Comparison of ENCODE assay signal across 18 mouse cellular contexts in the genomic region with DNA sequence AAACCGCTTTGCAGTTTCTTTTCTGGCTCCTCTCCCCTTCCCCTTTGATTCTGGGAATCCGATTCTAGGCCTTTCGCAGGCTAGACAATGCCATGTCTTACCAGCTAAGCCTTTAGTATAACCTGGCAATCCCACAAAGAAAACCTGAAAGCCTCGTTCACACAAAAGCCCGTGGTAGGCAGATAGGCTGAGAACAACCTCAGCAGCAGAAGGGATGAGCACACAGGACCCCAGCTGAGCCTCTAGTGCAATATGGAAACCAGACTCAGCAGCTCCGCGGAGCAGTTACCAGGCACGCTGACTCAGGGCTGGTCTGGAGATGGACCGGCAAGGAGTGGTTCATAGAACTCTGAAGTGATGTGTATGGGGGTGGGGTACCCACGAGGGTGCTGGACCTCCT. TPM values are rescaled to one million over a fixed set of nuclear protein-coding genes. Genes with fewer than 3 reads are reported as not detected.
DNase-seq lines count a peak whose midpoint lies in the region; ATAC-seq lines count a peak whose summit lies in the region.
"Had no signal": no experiment of that assay in that cellular context is flagged by ENCODE, and none has a peak within 500 bp of the region (broad histone marks: within the 10 kb centered on the region; RNA-seq: fewer than 3 reads in every experiment).

No protein-coding gene starts in this region.

- no peaks in the 10 kb centered on the region for H3K9me3 ChIP-seq in forebrain, embryonic 13.5 days (replicated peaks)
- no peaks in the 10 kb centered on the region for H3K9me3 ChIP-seq in midbrain, embryonic 12.5 days
- H3K9me3 ChIP-seq: neural tube, embryonic 12.5 days had no signal

- DNase-seq in ES-CJ7 (ENCODE audit: low read depth, low spot score) (peak; percentile 70), R1 (ENCODE audit: low read depth, low spot score) (peak; percentile 61)
- no peak for DNase-seq in adrenal gland, postnatal 4 days (ENCODE audit: low spot score in 2 of 2)
- no peak for DNase-seq in spleen, postnatal 10 days (ENCODE audit: low spot score in 2 of 2)
- DNase-seq in neural tube, embryonic 10.5 days (ENCODE audit: extremely low spot score, low spot score) = no peak
- DNase-seq: cerebellum, adult 9-10 months; gastrocnemius, postnatal 10 days; kidney, adult 18-20 months; left cerebral cortex, postnatal 4 days; lung, adult 2 months; retina, postnatal 1 day had no signal

- peak overlapping the region; percentile 41; the same call in 1 of the 2 replicates for H3K9ac ChIP-seq in forebrain, embryonic 13.5 days
- no peak overlapping the region for H3K9ac ChIP-seq in midbrain, embryonic 12.5 days (replicated peaks)
- H3K9ac ChIP-seq: neural tube, embryonic 12.5 days had no signal

- peaks cover 16% of the 10 kb centered on the region for H3K4me1 ChIP-seq in forebrain, embryonic 13.5 days
- peaks cover 10% of the 10 kb centered on the region for H3K4me1 ChIP-seq in midbrain, embryonic 12.5 days

- peak overlapping the region; percentile 59 for H3K27ac ChIP-seq in forebrain, embryonic 13.5 days
- H3K27ac ChIP-seq in midbrain, embryonic 12.5 days (replicated peaks) = peak overlapping the region; percentile 67
- H3K27ac ChIP-seq: neural tube, embryonic 12.5 days had no signal

- H3K36me3 ChIP-seq in forebrain, embryonic 13.5 days (ENCODE audit: poor library complexity, severe bottlenecking) = peaks cover 15% of the 10 kb centered on the region; the same call in 1 of the 2 replicates
- 0 out of 2 replicates have a peak, but pooled peaks cover 5% of the 10 kb centered on the region for H3K36me3 ChIP-seq in midbrain, embryonic 12.5 days
- H3K36me3 ChIP-seq: neural tube, embryonic 12.5 days had no signal

- peak overlapping the region; percentile 24 for H3K4me2 ChIP-seq in forebrain, embryonic 13.5 days
- H3K4me2 ChIP-seq in midbrain, embryonic 12.5 days (replicated peaks) = no peak overlapping the region
- H3K4me2 ChIP-seq: neural tube, embryonic 12.5 days had no signal

- 15% methylated on average over 10 of the region's 10 CpGs for WGBS in forebrain, embryonic 13.5 days
- 14% methylated on average over 10 of the region's 10 CpGs for WGBS in midbrain, embryonic 12.5 days

- ATAC-seq in forebrain, embryonic 13.5 days = peak; percentile 38; the same call in 1 of the 2 replicates
- ATAC-seq in midbrain, embryonic 12.5 days (ENCODE audit: low FRiP score, low read depth) = peak; percentile 47; the same call in 1 of the 2 replicates
- ATAC-seq: activated CD4-positive, CD25-positive, alpha-beta regulatory T cell, adult 4 months had no signal

- no peak overlapping the region for H3K4me3 ChIP-seq in forebrain, embryonic 13.5 days
- no peak overlapping the region for H3K4me3 ChIP-seq in midbrain, embryonic 12.5 days
- H3K4me3 ChIP-seq: erythroblast, embryonic 14.5 days; neural tube, embryonic 12.5 days had no signal

- no peaks in the 10 kb centered on the region for H3K27me3 ChIP-seq in forebrain, embryonic 13.5 days
- H3K27me3 ChIP-seq in midbrain, embryonic 12.5 days = peaks cover 6% of the 10 kb centered on the region

RNA-seq across cellular contexts. Expression of gene Grtp1, which starts 5.6 kb away (rescaled TPM):
- 23.6 and 26.9 TPM in 2 replicates for polyA plus RNA-seq in forebrain, embryonic 13.5 days (2015; fragmentation: Nextera tagmentation; extraction: Ambion mirVana)
- 16.4 and 17.1 TPM in 2 replicates for polyA plus RNA-seq in midbrain, embryonic 12.5 days (2016; fragmentation: Nextera tagmentation; extraction: Ambion mirVana)
- total RNA-seq in adrenal gland, postnatal 4 days (2021) = 10 to 100 TPM; 15.2 to 18.9 TPM

RNA-seq across cellular contexts. Expression of gene Lamp1, which starts 35.9 kb away (rescaled TPM):
- 194 and 201 TPM in 2 replicates for polyA plus RNA-seq in forebrain, embryonic 13.5 days (2015; fragmentation: Nextera tagmentation; extraction: Ambion mirVana)
- polyA plus RNA-seq in midbrain, embryonic 12.5 days (2016; fragmentation: Nextera tagmentation; extraction: Ambion mirVana) = 242 and 251 TPM in 2 replicates
- total RNA-seq in adrenal gland, postnatal 4 days (2021) = 100 to 1,000 TPM; 311 to 322 TPM

RNA-seq across cellular contexts. Expression of gene Adprhl1, which starts 59.1 kb away (rescaled TPM):
- polyA plus RNA-seq in forebrain, embryonic 13.5 days (2015; fragmentation: Nextera tagmentation; extraction: Ambion mirVana) = 0.97 TPM in 1 of 2 replicates, not detected in the other
- 0.28 TPM in 1 of 2 replicates, not detected in the other for polyA plus RNA-seq in midbrain, embryonic 12.5 days (2016; fragmentation: Nextera tagmentation; extraction: Ambion mirVana)
- total RNA-seq in adrenal gland, postnatal 4 days (2021) = 1 to 10 TPM; 1.3 to 4.4 TPM
- total RNA-seq: CH12.LX; megakaryocyte, adult 5-6 weeks had no signal
- polyA plus RNA-seq: activated CD4-positive, CD25-positive, alpha-beta regulatory T cell, adult 4 months; erythroblast, embryonic 14.5 days had no signal

Comparison
In these comparisons a context has a peak if more than half of its experiments do, and no peak if none do; other contexts are left out.
1. DNase-seq: peak in ES-CJ7 (single experiment) and R1 (single experiment); none in adrenal gland, postnatal 4 days (0 of 2), spleen, postnatal 10 days (0 of 2) and neural tube, embryonic 10.5 days (single experiment).